Mouse (Mus musculus): ENCODE measurements around the gene Slc37a3. TPM values are rescaled to one million over a fixed set of nuclear protein-coding genes. Genes with fewer than 3 reads are reported as not detected.

The Slc37a3 gene
- total RNA-seq, 1 experiment = 45.2 TPM

DNA sequence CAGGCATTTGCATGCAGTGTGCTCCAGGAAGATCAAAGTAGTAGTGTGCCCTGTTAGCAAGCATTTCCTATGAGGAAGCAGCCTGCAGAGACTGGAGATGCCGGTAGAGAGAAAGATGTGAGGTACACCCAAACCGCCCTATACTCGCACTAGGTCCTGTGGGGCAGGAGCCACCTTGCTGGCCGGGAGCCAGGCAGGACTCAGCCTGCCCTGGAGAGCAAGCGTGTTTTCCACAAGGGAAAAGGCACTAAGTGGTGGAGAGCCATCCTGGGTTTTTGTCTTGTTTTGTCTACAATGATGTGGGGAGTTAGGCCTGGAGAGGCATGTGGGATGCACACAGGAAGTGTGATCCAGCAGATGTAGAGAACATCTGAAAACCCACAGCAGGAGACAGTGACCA is 57.2 kb downstream of the Slc37a3 start:
- Histone ChIP-seq H3K9me3 (ENCODE audit: control insufficient read depth, insufficient read depth, low read depth, low read length) (0 out of 2 replicates have a peak, but pooled peaks cover 2% of the 10 kb centered on the region), H3K27ac (ENCODE audit: insufficient read depth, low read depth, low read length, poor library complexity, severe bottlenecking) (no peak overlapping the region), H3K4me1 (ENCODE audit: control insufficient read depth in 2 of 2, insufficient read depth in 2 of 2, low read length in 2 of 2, poor library complexity in 1 of 2) (peaks cover 0 to 7% of the 10 kb centered on the region in 2 experiments; a peak in 1 of 4 replicates), H3K9ac (ENCODE audit: insufficient read depth, low read depth, low read length, poor library complexity, severe bottlenecking) (no peak overlapping the region), H3K4me3 (ENCODE audit: insufficient read depth in 1 of 2, low read depth in 1 of 2, low read length in 2 of 2, poor library complexity in 1 of 2, severe bottlenecking in 1 of 2) (no peak overlapping the region), H3K36me3 (ENCODE audit: control insufficient read depth, insufficient read depth, low read length, poor library complexity, severe bottlenecking) (no peaks in the 10 kb centered on the region)
- no peak for TF ChIP-seq MAFK (IDR thresholded peaks at IDR 0.05; ENCODE audit: insufficient read depth, low read depth, low read length)
- TF ChIP-seq CHD2 (IDR thresholded peaks at IDR 0.05; ENCODE audit: low read depth, low read length) = no peak
- no peak for TF ChIP-seq HCFC1 (IDR thresholded peaks at IDR 0.05; ENCODE audit: borderline replicate concordance, insufficient read depth, low read length)
- TF ChIP-seq ZC3H11A (IDR thresholded peaks at IDR 0.05; ENCODE audit: borderline replicate concordance, low read depth, low read length) = no peak
- no peak for TF ChIP-seq ZNF384 (IDR thresholded peaks at IDR 0.05; ENCODE audit: low read depth, low read length)
- no peak for DNase-seq (ENCODE audit: low read depth, low spot score)
- in situ Hi-C loops (cut with MboI; ENCODE audit: low sequenced_read_pairs in 2 of 2, unreplicated experiment in 2 of 2) = no loop called here

DNA sequence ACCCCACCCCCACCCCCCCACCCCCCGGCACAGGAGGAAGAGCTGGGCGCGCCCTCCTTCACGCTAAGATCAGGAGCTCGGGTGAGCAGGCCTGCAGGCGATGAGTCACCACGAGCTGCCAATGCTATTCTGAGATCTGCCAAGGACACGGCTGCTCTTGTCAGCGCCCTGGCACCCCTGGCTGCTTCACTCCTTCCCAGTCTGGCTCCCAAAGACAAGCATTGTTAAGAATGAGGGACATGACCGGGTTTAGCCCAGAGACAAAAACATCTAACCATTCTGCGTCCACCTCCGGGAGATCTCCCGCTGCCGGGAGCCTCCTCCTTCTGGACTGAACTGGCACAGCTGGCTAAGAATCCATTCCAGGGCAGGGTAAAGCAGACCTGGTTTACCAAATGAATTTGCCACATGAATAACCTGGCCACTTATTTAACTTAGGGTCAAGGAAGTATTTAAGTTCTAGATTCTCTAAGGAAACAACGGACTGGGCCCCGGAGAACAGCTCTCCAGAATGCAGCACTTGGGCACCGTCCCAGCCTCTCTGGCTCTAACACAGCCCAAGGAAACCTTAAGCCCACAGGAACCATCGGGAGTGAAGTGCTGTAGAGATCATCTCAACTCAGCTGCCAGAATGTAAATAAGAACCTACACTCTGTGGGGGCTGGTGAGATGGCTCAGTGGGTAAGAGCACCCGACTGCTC is 58.3 kb downstream of the Slc37a3 start:
- TF ChIP-seq ZC3H11A (IDR thresholded peaks at IDR 0.05; ENCODE audit: borderline replicate concordance, low read depth, low read length) = no peak
- TF ChIP-seq MAFK (IDR thresholded peaks at IDR 0.05; ENCODE audit: insufficient read depth, low read depth, low read length) = no peak
- TF ChIP-seq HCFC1 (IDR thresholded peaks at IDR 0.05; ENCODE audit: borderline replicate concordance, insufficient read depth, low read length) = no peak
- Histone ChIP-seq H3K9me3 (ENCODE audit: control insufficient read depth, insufficient read depth, low read depth, low read length) (0 out of 2 replicates have a peak, but pooled peaks cover 2% of the 10 kb centered on the region), H3K9ac (ENCODE audit: insufficient read depth, low read depth, low read length, poor library complexity, severe bottlenecking) (no peak overlapping the region), H3K36me3 (ENCODE audit: control insufficient read depth, insufficient read depth, low read length, poor library complexity, severe bottlenecking) (no peaks in the 10 kb centered on the region), H3K4me3 (ENCODE audit: insufficient read depth in 1 of 2, low read depth in 1 of 2, low read length in 2 of 2, poor library complexity in 1 of 2, severe bottlenecking in 1 of 2) (no peak overlapping the region), H3K27ac (ENCODE audit: insufficient read depth, low read depth, low read length, poor library complexity, severe bottlenecking) (no peak overlapping the region), H3K4me1 (ENCODE audit: control insufficient read depth in 2 of 2, insufficient read depth in 2 of 2, low read length in 2 of 2, poor library complexity in 1 of 2) (peaks cover 0 to 7% of the 10 kb centered on the region in 2 experiments; a peak in 1 of 4 replicates)
- DNase-seq (ENCODE audit: low read depth, low spot score) = no peak
- in situ Hi-C loops (cut with MboI; ENCODE audit: low sequenced_read_pairs in 2 of 2, unreplicated experiment in 2 of 2) = no loop called here

DNA sequence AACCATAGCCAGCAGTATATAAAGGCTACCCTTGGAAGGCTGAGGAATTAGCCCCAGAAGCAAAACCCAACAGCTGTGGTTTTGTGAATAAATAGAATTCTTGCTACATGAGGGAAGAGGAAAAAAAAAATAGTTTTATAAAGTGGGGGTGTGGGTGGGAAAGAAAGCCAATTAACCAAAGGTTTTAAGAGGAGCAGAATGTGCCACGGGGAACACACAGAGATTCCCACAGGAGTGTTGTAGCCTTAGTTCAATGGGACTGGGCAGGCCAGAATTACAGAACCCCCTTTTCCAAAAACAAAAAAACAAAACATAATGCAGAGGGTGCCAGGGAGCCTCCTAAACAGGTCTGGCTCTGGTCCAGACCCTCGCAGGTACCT is 58.9 kb downstream of the Slc37a3 start:
- Histone ChIP-seq H3K4me3 (ENCODE audit: insufficient read depth in 1 of 2, low read depth in 1 of 2, low read length in 2 of 2, poor library complexity in 1 of 2, severe bottlenecking in 1 of 2) (no peak overlapping the region), H3K9ac (ENCODE audit: insufficient read depth, low read depth, low read length, poor library complexity, severe bottlenecking) (no peak overlapping the region), H3K9me3 (ENCODE audit: control insufficient read depth, insufficient read depth, low read depth, low read length) (no peaks in the 10 kb centered on the region), H3K36me3 (ENCODE audit: control insufficient read depth, insufficient read depth, low read length, poor library complexity, severe bottlenecking) (no peaks in the 10 kb centered on the region), H3K27ac (ENCODE audit: insufficient read depth, low read depth, low read length, poor library complexity, severe bottlenecking) (no peak overlapping the region), H3K4me1 (ENCODE audit: control insufficient read depth in 2 of 2, insufficient read depth in 2 of 2, low read length in 2 of 2, poor library complexity in 1 of 2) (peaks cover 0 to 7% of the 10 kb centered on the region in 2 experiments; a peak in 1 of 4 replicates)
- in situ Hi-C loops (cut with MboI; ENCODE audit: low sequenced_read_pairs in 2 of 2, unreplicated experiment in 2 of 2) = no loop called here
- no peak for DNase-seq (ENCODE audit: low read depth, low spot score)
- TF ChIP-seq ZNF384 (IDR thresholded peaks at IDR 0.05; ENCODE audit: low read depth, low read length) (no peak), CHD2 (IDR thresholded peaks at IDR 0.05; ENCODE audit: low read depth, low read length) (no peak), MAFK (IDR thresholded peaks at IDR 0.05; ENCODE audit: insufficient read depth, low read depth, low read length) (no peak), HCFC1 (IDR thresholded peaks at IDR 0.05; ENCODE audit: borderline replicate concordance, insufficient read depth, low read length) (no peak), ZC3H11A (IDR thresholded peaks at IDR 0.05; ENCODE audit: borderline replicate concordance, low read depth, low read length) (no peak)

DNA sequence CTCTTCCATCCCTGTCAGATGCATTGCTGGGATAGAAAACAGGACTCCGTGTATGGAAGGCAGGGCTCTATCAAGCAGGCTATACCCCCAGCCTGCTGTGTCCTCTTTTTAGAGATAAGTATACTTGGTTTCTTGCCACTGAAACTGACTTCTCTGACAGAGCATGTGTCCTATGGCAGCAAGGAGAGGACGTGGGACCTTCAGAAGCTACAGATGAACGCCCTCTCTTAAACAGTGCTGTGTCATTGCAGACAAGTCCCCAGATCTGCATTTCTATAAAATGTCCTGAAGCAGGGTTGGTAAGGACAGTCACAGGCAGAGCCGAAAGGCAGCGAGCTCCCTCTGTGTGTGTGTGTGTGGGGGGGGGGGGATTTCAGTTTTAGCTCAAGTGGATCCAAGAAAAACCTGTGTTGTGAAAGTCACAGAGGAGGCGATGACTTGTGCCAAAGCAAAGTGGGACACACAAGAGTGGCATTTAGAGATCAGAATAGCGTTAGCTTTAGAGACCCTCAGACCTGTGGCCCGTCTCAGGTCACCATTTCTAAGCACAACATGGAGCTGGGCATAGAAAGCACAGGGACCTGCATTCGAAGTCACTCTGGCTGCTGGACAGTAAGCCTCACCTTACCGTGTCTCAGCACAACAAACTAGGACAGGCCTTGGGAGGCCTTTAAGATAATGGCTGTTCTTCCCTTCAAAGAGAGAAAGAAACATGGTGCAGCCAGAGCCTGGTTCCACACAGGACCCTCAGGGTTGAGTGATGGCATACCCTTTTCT is 59.4 kb downstream of the Slc37a3 start:
- Histone ChIP-seq H3K9ac (ENCODE audit: insufficient read depth, low read depth, low read length, poor library complexity, severe bottlenecking) (no peak overlapping the region), H3K4me3 (ENCODE audit: insufficient read depth in 1 of 2, low read depth in 1 of 2, low read length in 2 of 2, poor library complexity in 1 of 2, severe bottlenecking in 1 of 2) (no peak overlapping the region), H3K36me3 (ENCODE audit: control insufficient read depth, insufficient read depth, low read length, poor library complexity, severe bottlenecking) (no peaks in the 10 kb centered on the region), H3K9me3 (ENCODE audit: control insufficient read depth, insufficient read depth, low read depth, low read length) (no peaks in the 10 kb centered on the region), H3K27ac (ENCODE audit: insufficient read depth, low read depth, low read length, poor library complexity, severe bottlenecking) (no peak overlapping the region), H3K4me1 (ENCODE audit: control insufficient read depth in 2 of 2, insufficient read depth in 2 of 2, low read length in 2 of 2, poor library complexity in 1 of 2) (peaks cover 0 to 7% of the 10 kb centered on the region in 2 experiments; a peak in 1 of 4 replicates)
- no peak for DNase-seq (ENCODE audit: low read depth, low spot score)
- in situ Hi-C loops (cut with MboI; ENCODE audit: low sequenced_read_pairs in 2 of 2, unreplicated experiment in 2 of 2) = no loop called here
- TF ChIP-seq HCFC1 (IDR thresholded peaks at IDR 0.05; ENCODE audit: borderline replicate concordance, insufficient read depth, low read length) (no peak), ZC3H11A (IDR thresholded peaks at IDR 0.05; ENCODE audit: borderline replicate concordance, low read depth, low read length) (no peak), MAFK (IDR thresholded peaks at IDR 0.05; ENCODE audit: insufficient read depth, low read depth, low read length) (no peak), CHD2 (IDR thresholded peaks at IDR 0.05; ENCODE audit: low read depth, low read length) (no peak), ZNF384 (IDR thresholded peaks at IDR 0.05; ENCODE audit: low read depth, low read length) (no peak)
